Mouse (Mus musculus): ENCODE results near the gene Galnt10. TPM values are rescaled to one million over a fixed set of nuclear protein-coding genes. Genes with fewer than 3 reads are reported as not detected.

Gene Galnt10
- polyA plus RNA-seq, 1 experiment from 2014 or later, result 8.8 TPM

DNA sequence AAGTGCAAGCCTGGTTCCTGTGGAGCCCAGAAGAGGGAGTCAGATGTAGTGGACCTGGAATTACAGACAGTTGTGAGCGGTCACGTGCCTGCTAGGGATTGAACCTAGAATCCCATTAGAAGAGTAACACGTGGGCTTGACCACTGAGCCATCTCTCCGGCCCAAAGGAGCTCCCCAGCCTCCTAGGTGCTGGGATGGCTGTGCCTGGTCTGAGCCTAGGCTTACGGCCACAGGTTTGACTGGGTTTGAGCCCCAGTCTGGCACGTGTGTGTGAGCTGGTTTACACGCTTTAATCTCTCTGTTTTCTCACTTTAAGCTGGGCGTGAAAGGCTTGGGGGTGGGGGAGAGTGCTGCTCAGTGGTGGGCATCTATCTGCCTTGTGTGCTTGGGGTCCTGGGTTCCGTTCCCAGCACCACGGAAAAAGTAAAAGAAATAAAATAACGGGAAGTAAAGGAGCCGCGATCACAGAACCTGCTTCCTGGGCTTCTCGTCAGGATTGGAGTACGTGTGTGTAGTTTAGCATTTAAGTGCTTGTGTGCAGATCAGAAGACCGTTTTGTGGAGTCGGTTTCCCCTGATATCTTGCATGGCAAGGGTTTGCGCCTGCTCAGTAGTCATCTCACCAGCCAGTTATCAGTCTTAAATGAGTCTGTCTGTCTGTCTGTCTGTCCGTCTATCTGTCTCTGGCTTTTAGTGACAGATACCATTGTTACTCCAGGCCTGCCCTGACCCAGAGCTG is 16.4 kb downstream of the Galnt10 start:
- no peak for DNase-seq (ENCODE audit: low spot score)
- WGBS, result 92% methylated on average over 19 of the region's 19 CpGs
- Histone ChIP-seq H3K4me3 (replicated peaks; ENCODE audit: low read length) (no peak overlapping the region), H3K9me3 (ENCODE audit: control insufficient read depth, low read length) (no peaks in the 10 kb centered on the region), H3K4me1 (replicated peaks; ENCODE audit: control insufficient read depth, insufficient read depth, low read length) (peaks cover 10% of the 10 kb centered on the region), H3K36me3 (replicated peaks; ENCODE audit: control insufficient read depth, insufficient read depth) (no peaks in the 10 kb centered on the region), H3K4me2 (replicated peaks) (no peak overlapping the region), H3K27me3 (ENCODE audit: control insufficient read depth, insufficient read depth, low read length) (no peaks in the 10 kb centered on the region), H3K27ac (no peak overlapping the region), H3K9ac (no peak overlapping the region)
- no peak for ATAC-seq (ENCODE audit: low FRiP score)

DNA sequence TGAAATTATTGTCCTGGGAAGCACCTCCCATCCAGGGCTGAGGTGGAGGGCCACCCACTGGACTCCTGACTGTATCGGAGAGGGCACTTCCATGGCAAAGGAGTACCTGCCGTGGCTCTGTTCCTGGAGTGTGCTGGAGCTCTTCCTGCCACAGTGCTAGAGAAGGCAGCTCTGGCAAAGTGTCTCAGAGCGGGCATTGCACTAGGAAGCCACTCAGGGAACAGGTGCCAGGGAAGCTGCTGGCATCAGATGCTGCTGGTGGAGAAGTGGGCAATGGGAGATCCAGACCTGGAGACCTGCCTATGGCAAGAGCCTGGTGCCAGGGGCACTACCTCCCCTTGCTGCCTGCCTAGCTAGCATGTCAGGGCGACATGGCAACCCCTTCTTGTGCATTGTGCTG is 17.0 kb downstream of the Galnt10 start:
- H3K27me3 ChIP-seq (ENCODE audit: control insufficient read depth, insufficient read depth, low read length), result no peaks in the 10 kb centered on the region
- H3K27ac ChIP-seq, result no peak overlapping the region
- no peak overlapping the region for H3K9ac ChIP-seq
- H3K36me3 ChIP-seq (replicated peaks; ENCODE audit: control insufficient read depth, insufficient read depth), result no peaks in the 10 kb centered on the region
- H3K4me1 ChIP-seq (replicated peaks; ENCODE audit: control insufficient read depth, insufficient read depth, low read length), result peaks cover 10% of the 10 kb centered on the region
- H3K4me2 ChIP-seq (replicated peaks), result no peak overlapping the region
- ATAC-seq (ENCODE audit: low FRiP score) (no peak), DNase-seq (ENCODE audit: low spot score) (no peak)
- H3K9me3 ChIP-seq (ENCODE audit: control insufficient read depth, low read length), result no peaks in the 10 kb centered on the region
- H3K4me3 ChIP-seq (replicated peaks; ENCODE audit: low read length), result no peak overlapping the region
- WGBS, result 84% methylated on average over 4 of the region's 4 CpGs

DNA sequence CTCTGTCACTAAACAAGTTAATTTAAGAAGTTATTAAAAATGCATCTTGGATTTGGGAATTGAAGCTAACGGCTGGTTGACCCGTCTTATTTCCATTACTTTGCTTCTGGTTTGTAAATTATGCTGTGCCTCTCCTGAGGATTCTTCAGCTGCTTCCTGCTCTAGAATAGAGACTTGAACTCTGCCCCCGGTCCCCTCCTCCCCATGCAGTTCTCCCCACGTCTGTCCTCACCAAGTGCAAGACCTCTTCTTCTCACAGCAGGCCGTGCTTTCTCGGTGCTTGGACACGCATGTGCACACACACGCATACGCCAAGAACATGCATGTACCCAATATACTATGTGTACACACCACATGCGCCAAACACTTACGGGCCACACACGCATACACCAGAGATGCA is 18.0 kb downstream of the Galnt10 start:
- DNase-seq (ENCODE audit: low spot score) (no peak), ATAC-seq (ENCODE audit: low FRiP score) (no peak)
- Histone ChIP-seq H3K4me1 (replicated peaks; ENCODE audit: control insufficient read depth, insufficient read depth, low read length) (peaks cover 10% of the 10 kb centered on the region), H3K27me3 (ENCODE audit: control insufficient read depth, insufficient read depth, low read length) (no peaks in the 10 kb centered on the region), H3K36me3 (replicated peaks; ENCODE audit: control insufficient read depth, insufficient read depth) (no peaks in the 10 kb centered on the region), H3K27ac (no peak overlapping the region), H3K4me2 (replicated peaks) (no peak overlapping the region), H3K9me3 (ENCODE audit: control insufficient read depth, low read length) (no peaks in the 10 kb centered on the region), H3K4me3 (replicated peaks; ENCODE audit: low read length) (no peak overlapping the region), H3K9ac (no peak overlapping the region)
- whole genome bisulfite sequencing, result 73% methylated on average over 12 of the region's 12 CpGs

DNA sequence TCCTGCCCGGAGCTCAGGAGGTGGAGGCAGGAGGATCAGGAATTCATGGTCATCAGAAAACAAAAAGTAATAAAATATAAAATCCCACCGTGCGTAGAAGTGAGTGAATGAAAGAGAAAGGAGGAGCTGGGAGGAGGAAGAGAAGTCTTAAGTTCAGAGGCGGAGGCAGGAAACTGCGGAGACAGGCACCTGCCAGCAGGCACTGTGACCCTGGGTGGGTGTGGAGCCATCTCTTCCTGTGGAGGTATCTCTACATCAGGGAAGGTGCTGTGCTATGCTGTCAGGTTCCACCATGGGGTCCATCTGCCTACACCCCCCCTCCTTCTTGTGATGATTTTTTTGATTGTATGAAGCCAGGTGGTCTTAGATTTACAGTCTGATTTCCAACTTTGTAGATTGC is 19.5 kb downstream of the Galnt10 start:
- H3K9me3 ChIP-seq (ENCODE audit: control insufficient read depth, low read length), result no peaks in the 10 kb centered on the region
- H3K36me3 ChIP-seq (replicated peaks; ENCODE audit: control insufficient read depth, insufficient read depth), result no peaks in the 10 kb centered on the region
- DNase-seq (ENCODE audit: low spot score), result no peak
- no peak for ATAC-seq (ENCODE audit: low FRiP score)
- H3K4me1 ChIP-seq (replicated peaks; ENCODE audit: control insufficient read depth, insufficient read depth, low read length), result peaks cover 10% of the 10 kb centered on the region
- no peak overlapping the region for H3K4me2 ChIP-seq (replicated peaks)
- H3K9ac ChIP-seq, result no peak overlapping the region
- 95% methylated on average over 5 of the region's 5 CpGs for WGBS
- no peak overlapping the region for H3K27ac ChIP-seq
- H3K4me3 ChIP-seq (replicated peaks; ENCODE audit: low read length), result no peak overlapping the region
- H3K27me3 ChIP-seq (ENCODE audit: control insufficient read depth, insufficient read depth, low read length), result no peaks in the 10 kb centered on the region

DNA sequence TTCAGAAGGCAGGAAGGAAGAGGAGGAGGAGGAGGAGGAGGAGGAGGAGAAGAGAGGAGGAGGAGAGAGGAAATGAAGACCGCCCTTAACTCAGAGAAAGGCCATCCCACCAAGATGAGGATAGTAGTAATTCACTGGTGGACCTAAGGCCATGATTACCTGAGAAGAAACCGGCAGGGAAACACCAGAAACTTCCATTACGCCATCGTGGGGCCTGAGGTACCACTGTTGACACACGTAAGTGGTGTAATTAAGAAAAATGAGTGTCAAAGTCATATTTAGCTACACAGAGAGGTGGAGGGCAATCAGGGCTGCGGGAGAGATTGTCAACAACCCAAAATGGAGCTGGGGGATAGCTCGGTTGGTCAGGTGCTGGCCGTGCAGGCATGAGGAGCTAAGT is 23.0 kb downstream of the Galnt10 start:
- no peak for ATAC-seq (ENCODE audit: low FRiP score)
- WGBS, result 97% methylated on average over 8 of the region's 8 CpGs
- H3K36me3 ChIP-seq (replicated peaks; ENCODE audit: control insufficient read depth, insufficient read depth), result no peaks in the 10 kb centered on the region
- no peaks in the 10 kb centered on the region for H3K4me1 ChIP-seq (replicated peaks; ENCODE audit: control insufficient read depth, insufficient read depth, low read length)
- no peak overlapping the region for H3K27ac ChIP-seq
- H3K27me3 ChIP-seq (ENCODE audit: control insufficient read depth, insufficient read depth, low read length), result no peaks in the 10 kb centered on the region
- no peak overlapping the region for H3K4me2 ChIP-seq (replicated peaks)
- no peak overlapping the region for H3K9ac ChIP-seq
- no peaks in the 10 kb centered on the region for H3K9me3 ChIP-seq (ENCODE audit: control insufficient read depth, low read length)
- DNase-seq (ENCODE audit: low spot score), result no peak
- H3K4me3 ChIP-seq (replicated peaks; ENCODE audit: low read length), result no peak overlapping the region

DNA sequence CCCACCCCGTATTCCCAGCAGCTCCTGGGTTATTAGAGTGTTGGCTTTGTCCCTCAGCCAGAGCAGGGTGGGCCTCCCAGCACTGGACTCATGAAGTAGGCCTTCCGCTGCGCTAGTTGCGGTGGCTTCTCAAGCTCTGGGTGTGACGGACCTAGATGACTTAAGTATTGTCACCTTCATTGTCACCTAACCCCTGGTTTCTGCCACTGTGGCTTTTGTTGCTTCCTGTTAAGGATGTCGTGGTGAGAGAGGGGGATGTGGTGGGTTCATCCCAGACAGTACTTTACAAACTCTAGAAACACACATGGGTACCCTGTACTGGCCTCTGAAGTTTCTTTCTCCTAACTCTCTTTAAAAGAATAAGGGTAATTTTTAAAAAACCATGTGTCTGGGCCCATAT is 24.3 kb downstream of the Galnt10 start:
- DNase-seq (ENCODE audit: low spot score), result no peak
- H3K9me3 ChIP-seq (ENCODE audit: control insufficient read depth, low read length), result no peaks in the 10 kb centered on the region
- no peaks in the 10 kb centered on the region for H3K36me3 ChIP-seq (replicated peaks; ENCODE audit: control insufficient read depth, insufficient read depth)
- ATAC-seq (ENCODE audit: low FRiP score), result no peak
- 79% methylated on average over 6 of the region's 6 CpGs for WGBS
- no peaks in the 10 kb centered on the region for H3K4me1 ChIP-seq (replicated peaks; ENCODE audit: control insufficient read depth, insufficient read depth, low read length)
- H3K27me3 ChIP-seq (ENCODE audit: control insufficient read depth, insufficient read depth, low read length), result no peaks in the 10 kb centered on the region
- H3K9ac ChIP-seq, result no peak overlapping the region
- no peak overlapping the region for H3K27ac ChIP-seq
- H3K4me3 ChIP-seq (replicated peaks; ENCODE audit: low read length), result no peak overlapping the region
- H3K4me2 ChIP-seq (replicated peaks), result no peak overlapping the region

DNA sequence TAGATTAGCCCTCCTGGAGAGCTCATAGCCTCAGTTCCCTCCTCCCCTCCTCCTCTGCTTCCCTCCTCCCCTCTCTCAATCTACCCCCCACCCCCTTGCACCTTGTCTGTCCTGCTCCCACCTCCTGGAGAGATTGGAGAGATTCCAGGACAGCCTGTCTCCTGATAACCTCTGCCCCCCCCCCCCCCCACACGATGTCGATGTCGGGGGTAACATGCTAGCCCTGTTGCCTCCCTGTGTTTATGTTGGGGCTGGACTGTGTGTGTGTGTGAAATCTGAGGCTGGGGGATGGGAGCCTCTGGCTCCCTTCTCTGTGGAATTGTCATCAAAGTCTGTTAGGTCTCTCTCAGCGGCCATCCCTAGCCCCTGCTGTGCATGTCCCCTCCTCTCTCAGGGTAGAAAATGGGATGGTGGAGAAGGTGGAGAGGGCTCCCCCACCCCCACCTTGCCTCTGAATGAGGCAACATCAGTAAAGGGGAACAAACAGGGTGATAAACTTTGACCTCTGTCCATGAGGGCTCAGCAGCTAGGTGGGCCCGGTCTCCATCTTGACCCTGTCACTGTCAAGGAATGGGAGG is 26.0 kb downstream of the Galnt10 start:
- H3K9me3 ChIP-seq (ENCODE audit: control insufficient read depth, low read length), result no peaks in the 10 kb centered on the region
- ATAC-seq (ENCODE audit: low FRiP score), result no peak
- no peak for DNase-seq (ENCODE audit: low spot score)
- no peaks in the 10 kb centered on the region for H3K36me3 ChIP-seq (replicated peaks; ENCODE audit: control insufficient read depth, insufficient read depth)
- no peak overlapping the region for H3K4me2 ChIP-seq (replicated peaks)
- 14% methylated on average over 5 of the region's 5 CpGs for WGBS
- no peak overlapping the region for H3K4me3 ChIP-seq (replicated peaks; ENCODE audit: low read length)
- no peaks in the 10 kb centered on the region for H3K27me3 ChIP-seq (ENCODE audit: control insufficient read depth, insufficient read depth, low read length)
- no peaks in the 10 kb centered on the region for H3K4me1 ChIP-seq (replicated peaks; ENCODE audit: control insufficient read depth, insufficient read depth, low read length)
- no peak overlapping the region for H3K27ac ChIP-seq
- no peak overlapping the region for H3K9ac ChIP-seq

DNA sequence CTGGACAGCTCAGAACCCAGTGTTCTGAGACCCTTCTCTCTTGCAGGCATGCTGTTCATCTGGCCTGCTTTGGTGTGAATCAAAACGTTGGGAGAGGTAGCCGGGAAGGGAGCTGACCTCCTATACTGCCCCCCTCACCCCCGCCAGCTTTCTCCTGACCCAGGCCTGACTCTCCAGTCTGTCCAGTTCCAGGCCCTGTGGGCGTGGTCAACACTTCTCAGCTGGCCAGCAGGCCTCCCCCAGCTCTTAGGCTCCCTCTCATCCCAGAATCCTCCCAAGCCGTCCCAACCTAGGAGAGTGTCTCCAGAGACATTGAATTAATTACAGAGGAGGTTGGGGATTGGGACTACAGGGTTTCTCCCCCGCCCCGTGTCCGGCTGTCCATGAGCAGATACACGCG is 26.6 kb downstream of the Galnt10 start:
- H3K36me3 ChIP-seq (replicated peaks; ENCODE audit: control insufficient read depth, insufficient read depth), result no peaks in the 10 kb centered on the region
- ATAC-seq (ENCODE audit: low FRiP score) (no peak), DNase-seq (ENCODE audit: low spot score) (no peak)
- no peaks in the 10 kb centered on the region for H3K9me3 ChIP-seq (ENCODE audit: control insufficient read depth, low read length)
- H3K4me1 ChIP-seq (replicated peaks; ENCODE audit: control insufficient read depth, insufficient read depth, low read length), result no peaks in the 10 kb centered on the region
- no peak overlapping the region for H3K4me3 ChIP-seq (replicated peaks; ENCODE audit: low read length)
- no peaks in the 10 kb centered on the region for H3K27me3 ChIP-seq (ENCODE audit: control insufficient read depth, insufficient read depth, low read length)
- H3K9ac ChIP-seq, result no peak overlapping the region
- no peak overlapping the region for H3K4me2 ChIP-seq (replicated peaks)
- H3K27ac ChIP-seq, result no peak overlapping the region
- WGBS, result 58% methylated on average over 10 of the region's 10 CpGs

DNA sequence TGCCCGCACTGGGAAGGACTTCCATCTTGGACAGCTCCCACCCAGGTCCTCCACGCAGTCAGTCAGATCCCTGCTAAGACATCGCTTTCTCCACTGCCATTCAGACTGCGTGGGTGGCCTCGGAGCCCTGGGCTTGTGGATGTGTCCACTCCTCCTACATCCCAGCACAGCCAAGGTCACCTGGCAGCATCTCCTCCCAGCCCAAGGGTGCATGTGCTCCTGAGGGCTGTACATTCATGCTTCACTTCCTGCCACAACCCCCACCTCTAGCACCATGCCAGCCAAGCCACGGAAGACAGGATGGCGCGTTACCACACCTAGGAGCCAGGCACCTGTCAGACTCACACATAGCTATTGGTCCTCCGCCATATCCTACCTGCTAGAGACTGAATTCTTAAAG is 27.8 kb downstream of the Galnt10 start:
- 88% methylated on average over 9 of the region's 9 CpGs for WGBS
- no peak overlapping the region for H3K4me3 ChIP-seq (replicated peaks; ENCODE audit: low read length)
- no peak overlapping the region for H3K4me2 ChIP-seq (replicated peaks)
- no peaks in the 10 kb centered on the region for H3K36me3 ChIP-seq (replicated peaks; ENCODE audit: control insufficient read depth, insufficient read depth)
- H3K4me1 ChIP-seq (replicated peaks; ENCODE audit: control insufficient read depth, insufficient read depth, low read length), result no peaks in the 10 kb centered on the region
- DNase-seq (ENCODE audit: low spot score) (no peak), ATAC-seq (ENCODE audit: low FRiP score) (no peak)
- no peaks in the 10 kb centered on the region for H3K27me3 ChIP-seq (ENCODE audit: control insufficient read depth, insufficient read depth, low read length)
- no peak overlapping the region for H3K27ac ChIP-seq
- no peak overlapping the region for H3K9ac ChIP-seq
- H3K9me3 ChIP-seq (ENCODE audit: control insufficient read depth, low read length), result no peaks in the 10 kb centered on the region

Measured in hindbrain, embryonic 14.5 days (tissue).